Mouse (Mus musculus) large intestine, adult 2 months (tissue): ENCODE data around the gene Ang6. TPM values are rescaled to one million over a fixed set of nuclear protein-coding genes. Genes with fewer than 3 reads are reported as not detected.
"Not testable (repeated sequence)": the region's sequence is repeated elsewhere in the genome, so short reads cannot be mapped to it uniquely, and the experiment has no call there.

Experiments used
- DNase-seq: peaks from one replicate; pipeline ENCODE4 v3.0.0-alpha.2; 2012; ENCODE audit warnings: low read depth, low spot score
- WGBS: fragments of 180-500 bp; shearing (Covaris S2); methylation state at CpG from one replicate; pipeline ENCODE4 v1.1.7; 2018; 5-methylcytosine and 5-hydroxymethylcytosine counted together
- polyA plus RNA-seq: library from polyadenylated mRNA; depleted of rRNA; stranded (reverse); fragments of >200 nt; gene quantifications from 2 replicates; pipeline ENCODE4 v1.2.3, GENCODE M21; 2012; rRNA removed

Gene Ang6
- not detected in 2 replicates for polyA plus RNA-seq

- DNase-seq: no peak
- WGBS: 62% methylated on average over 1 of the region's 1 CpGs
Measured at GRCm38 (mm10) chr14:44002169-44002568, at the start of gene Ang6. Gene Ang6, minus strand, starts transcription at chr14:44002269.

- 90% methylated on average over 2 of the region's 2 CpGs for WGBS
- DNase-seq: not testable (repeated sequence)
Measured at GRCm38 (mm10) chr14:44046567-44046966, 44.5 kb upstream of the Ang6 start.

GRCm38 (mm10) chr14:44031828-44032227 lies 29.8 kb upstream of the Ang6 start:
- not testable (repeated sequence) for DNase-seq
- 57% methylated on average over 1 of the region's 3 CpGs for WGBS

GRCm38 (mm10) chr14:44009686-44010085 lies 7.6 kb upstream of the Ang6 start:
- WGBS: 34% methylated on average over 2 of the region's 2 CpGs
- not testable (repeated sequence) for DNase-seq

GRCm38 (mm10) chr14:44008021-44008420 lies 6.0 kb upstream of the Ang6 start:
- WGBS: no CpG with 5 or more reads among the region's 1 CpGs
- DNase-seq: not testable (repeated sequence)

- WGBS: 86% methylated on average over 3 of the region's 3 CpGs
- DNase-seq: no peak
Measured at GRCm38 (mm10) chr14:44001600-44001999, 469 bp downstream of the Ang6 start.

- 63% methylated on average over 2 of the region's 2 CpGs for WGBS
- not testable (repeated sequence) for DNase-seq
Measured at GRCm38 (mm10) chr14:43998455-43999000, 3.5 kb downstream of the Ang6 start.

DNA sequence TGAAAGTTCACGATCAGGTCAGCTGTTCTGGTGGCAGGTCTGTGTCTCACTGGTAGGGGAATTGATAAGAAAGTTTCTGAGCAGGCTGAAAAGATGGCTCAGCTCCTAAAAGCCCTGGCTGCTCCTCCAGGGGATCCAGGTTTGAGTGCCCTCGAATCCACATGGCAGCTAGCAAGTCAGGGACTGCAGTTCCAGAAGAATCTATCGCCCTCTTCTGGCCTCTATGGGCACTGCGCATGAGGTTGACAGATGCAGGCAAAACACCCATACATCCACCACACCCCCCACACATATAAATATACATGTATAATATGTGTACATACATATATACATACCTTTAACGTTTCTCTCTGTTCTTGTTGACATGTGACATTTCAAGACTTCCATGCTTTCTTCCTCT lies 14.7 kb downstream of the Ang6 start:
- WGBS: 11% methylated on average over 5 of the region's 5 CpGs
- not testable (repeated sequence) for DNase-seq

DNA sequence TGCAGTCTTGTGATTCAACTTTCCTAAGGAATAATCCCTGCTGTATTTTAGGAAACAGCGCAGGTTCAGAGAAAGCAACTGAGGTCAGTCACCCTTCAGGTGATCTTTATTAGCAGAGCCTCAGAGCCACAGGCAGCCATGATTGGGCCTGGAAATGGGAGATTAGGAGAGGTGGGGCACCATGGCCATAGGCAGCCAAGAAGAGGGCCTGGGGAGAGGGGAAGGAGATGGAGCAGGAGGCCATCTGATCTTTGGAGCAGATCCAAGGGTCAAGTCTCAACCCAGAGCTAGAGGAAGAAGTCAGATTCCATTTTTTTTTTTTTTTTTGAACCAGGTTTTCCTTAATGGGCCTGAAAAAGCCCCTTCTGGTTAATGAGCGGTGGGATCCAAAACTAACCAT lies 15.9 kb downstream of the Ang6 start:
- 85% methylated on average over 2 of the region's 2 CpGs for WGBS
- no peak for DNase-seq

DNA sequence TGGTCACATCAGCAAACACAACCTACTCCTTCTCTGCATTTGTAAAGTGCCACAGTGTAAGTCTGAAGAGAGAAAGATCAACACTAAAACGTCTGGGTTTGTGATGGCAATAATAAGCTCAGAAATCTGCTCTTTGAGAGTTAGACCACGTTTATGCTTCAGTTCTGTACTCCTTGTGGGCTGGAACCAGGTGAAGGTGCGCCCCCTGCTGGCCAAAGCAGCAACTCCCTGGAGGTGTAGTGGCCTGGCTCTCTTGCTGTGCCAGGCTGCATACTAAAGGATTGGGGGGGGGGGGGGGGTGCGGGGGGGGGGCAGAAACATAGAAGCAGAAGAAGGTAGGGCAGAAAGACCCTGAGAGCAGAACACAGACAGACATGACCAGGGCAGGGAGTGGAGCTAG lies 18.2 kb downstream of the Ang6 start:
- 3% methylated on average over 4 of the region's 4 CpGs for WGBS
- peak; percentile 1 for DNase-seq

DNA sequence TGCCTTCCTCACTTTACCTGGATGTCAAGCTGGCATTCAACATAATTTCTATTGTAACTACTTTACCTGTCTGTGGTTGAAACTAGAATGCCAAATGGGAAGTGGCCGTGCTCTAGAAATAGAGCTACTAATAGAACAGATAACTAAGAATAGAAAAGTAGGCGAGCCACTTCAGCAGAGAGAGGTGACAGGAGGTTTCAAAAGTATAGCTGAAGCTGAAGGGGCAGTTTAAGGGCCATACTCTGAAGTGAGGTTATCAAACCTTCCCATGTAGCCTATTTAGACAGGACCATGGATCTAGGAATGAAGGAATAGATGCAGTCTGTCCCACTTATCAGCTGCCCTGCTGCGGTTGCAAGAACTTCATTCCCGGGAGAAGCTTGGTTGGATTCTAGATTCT lies 18.6 kb downstream of the Ang6 start:
- WGBS: 68% methylated on average over 4 of the region's 4 CpGs

DNA sequence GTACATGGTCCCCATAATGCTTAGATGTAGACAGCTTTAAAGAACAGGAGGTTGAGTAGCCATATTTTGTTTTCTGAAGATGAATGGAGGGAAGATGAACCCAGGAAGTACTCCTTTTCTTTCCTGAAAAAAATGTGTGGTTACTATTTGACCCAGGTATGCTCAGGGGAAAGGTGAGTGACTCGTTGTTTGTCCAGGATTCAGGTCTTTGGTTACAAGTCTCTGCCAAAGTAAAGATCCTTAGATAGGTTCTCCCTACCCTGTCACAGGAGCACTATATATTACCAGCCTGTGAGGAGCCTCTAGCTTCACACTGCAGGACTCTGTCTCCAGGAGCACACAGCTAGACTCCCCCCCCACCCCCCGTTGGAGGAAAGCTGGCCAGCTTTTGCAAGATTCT lies 45.3 kb downstream of the Ang6 start, which contains the start of gene Ang5:
TSS of gene Ang5 (plus strand) at position 301 of the 400 bp plus-strand sequence.
- not testable (repeated sequence) for DNase-seq
- WGBS: no CpG with 5 or more reads among the region's 2 CpGs

More for the DNA sequence above, 18.6 kb downstream of the Ang6 start:
- no peak for DNase-seq

GRCm38 (mm10) chr14:43955074-43955473 lies 47.0 kb downstream of the Ang6 start:
- WGBS: no CpG with 5 or more reads among the region's 1 CpGs
- DNase-seq: not testable (repeated sequence)

DNA sequence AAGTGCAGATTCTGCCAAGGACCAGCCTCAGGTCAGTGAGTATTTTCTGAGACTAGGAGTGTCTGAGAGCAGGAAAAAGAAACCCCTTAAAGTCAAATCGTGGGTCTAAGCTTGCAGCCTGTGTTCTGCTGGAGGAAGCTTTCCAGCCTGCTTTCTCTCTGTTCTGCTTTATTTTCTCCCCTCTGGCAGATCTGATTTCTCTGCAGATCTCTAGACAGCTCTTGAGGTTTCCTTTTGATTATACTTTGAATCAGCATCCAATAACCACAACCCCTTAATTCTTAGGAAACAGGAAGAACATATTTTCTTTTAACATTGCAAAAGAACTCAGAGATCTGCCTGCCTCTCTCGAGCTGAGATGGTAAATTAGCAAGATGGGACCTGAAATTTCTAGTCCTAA lies 48.7 kb downstream of the Ang6 start:
- DNase-seq: not testable (repeated sequence)
- WGBS: 32% methylated on average over 2 of the region's 2 CpGs

Other genes with a start within 250 kb of the Ang6 start
- not detected in 2 replicates for gene Gm8180, start 217.5 kb downstream of the Ang6 start, polyA plus RNA-seq
- gene Ear1, start 126.8 kb downstream of the Ang6 start, polyA plus RNA-seq: not detected in 2 replicates
- gene Ear10, start 78.7 kb downstream of the Ang6 start, polyA plus RNA-seq: not detected in 2 replicates
- gene Gm8113, start 76.9 kb downstream of the Ang6 start, polyA plus RNA-seq: 0.26 and 0.36 TPM in 2 replicates
- not detected in 2 replicates for gene Ang5, start 45.2 kb downstream of the Ang6 start, polyA plus RNA-seq
- gene Ear2, start 100.4 kb upstream of the Ang6 start, polyA plus RNA-seq: 2.0 and 3.8 TPM in 2 replicates
- gene Gm3327, start 121.6 kb upstream of the Ang6 start, polyA plus RNA-seq: not detected in 2 replicates
- not detected in 2 replicates for gene Gm8212, start 195.4 kb upstream of the Ang6 start, polyA plus RNA-seq
- gene 4930503E14Rik, start 211.0 kb upstream of the Ang6 start, polyA plus RNA-seq: not detected in 2 replicates